Mouse (Mus musculus) embryonic facial prominence, embryonic 12.5 days (tissue): ENCODE measurements at regions not wholly inside any gene's neighbourhood (a gene's known extent, or its start where the extent isn't known, plus 50 kb on each side); places are given as distances from the start of the nearest gene placed in this dataset.

Experiments
- ATAC-seq: fragments of 200-750 bp; cut with Nextera tagmentation; 2 replicates; pipeline ENCODE4 v1.8.0; 2017; ENCODE audit not compliant: insufficient number of reproducible peaks, insufficient read depth, low FRiP score, low TSS enrichment
- H3K27ac ChIP-seq: fragments of 300-500 bp; sonication (generic); 2 replicates; pipeline ENCODE4 v1.5.1; 2016; ENCODE audit warnings: mild to moderate bottlenecking
- H3K27me3 ChIP-seq: fragments of 300-500 bp; sonication (generic); 2 replicates; pipeline ENCODE4 v1.6.1; 2016; ENCODE audit warnings: mild to moderate bottlenecking, moderate library complexity
- H3K36me3 ChIP-seq: fragments of 300-500 bp; sonication (generic); 2 replicates; pipeline ENCODE4 v1.6.1; 2016; ENCODE audit warnings: mild to moderate bottlenecking
- H3K4me1 ChIP-seq: fragments of 300-500 bp; sonication (generic); 2 replicates; pipeline ENCODE4 v1.6.1; 2016
- H3K4me2 ChIP-seq: fragments of 300-500 bp; sonication (generic); replicated peaks from 2 replicates; pipeline ENCODE4 v1.6.1; 2016; ENCODE audit warnings: mild to moderate bottlenecking, moderate library complexity
- H3K4me3 ChIP-seq: fragments of 300-500 bp; sonication (generic); 2 replicates; pipeline ENCODE4 v1.5.1; 2016; ENCODE audit warnings: mild to moderate bottlenecking
- H3K9ac ChIP-seq: fragments of 300-500 bp; sonication (generic); 2 replicates; pipeline ENCODE4 v1.6.1; 2016; ENCODE audit warnings: mild to moderate bottlenecking, moderate library complexity
- H3K9me3 ChIP-seq: fragments of 300-500 bp; sonication (generic); 2 replicates; pipeline ENCODE4 v1.6.1; 2016; ENCODE audit warnings: mild to moderate bottlenecking, moderate library complexity
- WGBS: fragments of 180-500 bp; shearing (Covaris S2); methylation state at CpG from one replicate; pipeline ENCODE4 v1.1.7; 2016; 5-methylcytosine and 5-hydroxymethylcytosine counted together

GRCm38 (mm10) chr16:49965528-49966250 lies 165.4 kb downstream of the Cd47 start:
- Histone ChIP-seq H3K27me3 (no peaks in the 10 kb centered on the region), H3K9me3 (no peaks in the 10 kb centered on the region), H3K9ac (no peak overlapping the region), H3K4me1 (peaks cover 10% of the 10 kb centered on the region; the same call in 1 of the 2 replicates), H3K27ac (no peak overlapping the region), H3K4me2 (no peak overlapping the region), H3K36me3 (no peaks in the 10 kb centered on the region), H3K4me3 (no peak overlapping the region)
- WGBS = 44% methylated on average over 7 of the region's 7 CpGs
- no peak for ATAC-seq

- Histone ChIP-seq H3K4me1 (peaks cover 10% of the 10 kb centered on the region; the same call in 1 of the 2 replicates), H3K9me3 (no peaks in the 10 kb centered on the region), H3K36me3 (no peaks in the 10 kb centered on the region), H3K27ac (no peak overlapping the region), H3K27me3 (no peaks in the 10 kb centered on the region), H3K4me3 (no peak overlapping the region), H3K9ac (no peak overlapping the region), H3K4me2 (no peak overlapping the region)
- 60% methylated on average over 2 of the region's 2 CpGs for WGBS
- ATAC-seq = no peak
These were observed 165.9 kb downstream of the Cd47 start for GRCm38 (mm10) chr16:49966251-49966588.

- no peak for ATAC-seq
- Histone ChIP-seq H3K4me3 (no peak overlapping the region), H3K27me3 (no peaks in the 10 kb centered on the region), H3K36me3 (no peaks in the 10 kb centered on the region), H3K27ac (no peak overlapping the region), H3K4me2 (no peak overlapping the region), H3K4me1 (peaks cover 10% of the 10 kb centered on the region; the same call in 1 of the 2 replicates), H3K9me3 (no peaks in the 10 kb centered on the region), H3K9ac (no peak overlapping the region)
- 87% methylated on average over 7 of the region's 7 CpGs for WGBS
These were observed 166.8 kb downstream of the Cd47 start for GRCm38 (mm10) chr16:49967110-49967509.

GRCm38 (mm10) chr16:49968291-49968870 lies 168.0 kb downstream of the Cd47 start:
- no peak overlapping the region for H3K4me3 ChIP-seq
- peaks cover 10% of the 10 kb centered on the region; the same call in 1 of the 2 replicates for H3K4me1 ChIP-seq
- no peaks in the 10 kb centered on the region for H3K36me3 ChIP-seq
- no peaks in the 10 kb centered on the region for H3K27me3 ChIP-seq
- H3K9me3 ChIP-seq = no peaks in the 10 kb centered on the region
- no peak overlapping the region for H3K4me2 ChIP-seq
- no peak for ATAC-seq
- H3K9ac ChIP-seq = no peak overlapping the region
- no peak overlapping the region for H3K27ac ChIP-seq
- 72% methylated on average over 4 of the region's 4 CpGs for WGBS

GRCm38 (mm10) chr16:49969035-49969434 lies 168.7 kb downstream of the Cd47 start:
- WGBS = 83% methylated on average over 4 of the region's 4 CpGs

GRCm38 (mm10) chr16:49969693-49970296 lies 169.5 kb downstream of the Cd47 start:
- WGBS = 92% methylated on average over 2 of the region's 2 CpGs
- Histone ChIP-seq H3K4me1 (0 out of 2 replicates have a peak, but pooled peaks cover 3% of the 10 kb centered on the region), H3K9ac (no peak overlapping the region), H3K4me2 (no peak overlapping the region), H3K27me3 (no peaks in the 10 kb centered on the region), H3K9me3 (no peaks in the 10 kb centered on the region), H3K27ac (no peak overlapping the region), H3K4me3 (no peak overlapping the region), H3K36me3 (no peaks in the 10 kb centered on the region)
- ATAC-seq = no peak

More at GRCm38 (mm10) chr16:49969035-49969434, 168.7 kb downstream of the Cd47 start:
- ATAC-seq = no peak
- Histone ChIP-seq H3K27ac (no peak overlapping the region), H3K4me3 (no peak overlapping the region), H3K9ac (no peak overlapping the region), H3K9me3 (no peaks in the 10 kb centered on the region), H3K4me2 (no peak overlapping the region), H3K4me1 (peaks cover 10% of the 10 kb centered on the region; the same call in 1 of the 2 replicates), H3K36me3 (no peaks in the 10 kb centered on the region), H3K27me3 (no peaks in the 10 kb centered on the region)

- Histone ChIP-seq H3K9ac (no peak overlapping the region), H3K27me3 (no peaks in the 10 kb centered on the region), H3K9me3 (no peaks in the 10 kb centered on the region), H3K4me3 (no peak overlapping the region), H3K27ac (no peak overlapping the region), H3K36me3 (no peaks in the 10 kb centered on the region), H3K4me2 (no peak overlapping the region), H3K4me1 (0 out of 2 replicates have a peak, but pooled peaks cover 1% of the 10 kb centered on the region)
- ATAC-seq = no peak
- 77% methylated on average over 2 of the region's 2 CpGs for WGBS
These were observed 170.0 kb downstream of the Cd47 start for GRCm38 (mm10) chr16:49970297-49970804.

GRCm38 (mm10) chr16:49971141-49971555 lies 170.8 kb downstream of the Cd47 start:
- H3K9me3 ChIP-seq = no peaks in the 10 kb centered on the region
- H3K4me3 ChIP-seq = no peak overlapping the region
- H3K27me3 ChIP-seq = no peaks in the 10 kb centered on the region
- 81% methylated on average over 3 of the region's 3 CpGs for WGBS
- H3K4me1 ChIP-seq = no peaks in the 10 kb centered on the region
- no peak overlapping the region for H3K4me2 ChIP-seq
- no peak overlapping the region for H3K9ac ChIP-seq
- no peaks in the 10 kb centered on the region for H3K36me3 ChIP-seq
- ATAC-seq = no peak
- no peak overlapping the region for H3K27ac ChIP-seq

GRCm38 (mm10) chr16:49977276-49977675 lies 176.9 kb downstream of the Cd47 start:
- Histone ChIP-seq H3K27ac (no peak overlapping the region), H3K36me3 (no peaks in the 10 kb centered on the region), H3K4me3 (no peak overlapping the region), H3K9ac (no peak overlapping the region), H3K4me2 (no peak overlapping the region), H3K4me1 (no peaks in the 10 kb centered on the region), H3K9me3 (no peaks in the 10 kb centered on the region), H3K27me3 (no peaks in the 10 kb centered on the region)
- no peak for ATAC-seq
- 81% methylated on average over 2 of the region's 2 CpGs for WGBS

- no peak overlapping the region for H3K9ac ChIP-seq
- no peak for ATAC-seq
- 88% methylated on average over 4 of the region's 4 CpGs for WGBS
- no peaks in the 10 kb centered on the region for H3K36me3 ChIP-seq
- H3K4me3 ChIP-seq = no peak overlapping the region
- no peaks in the 10 kb centered on the region for H3K4me1 ChIP-seq
- H3K27me3 ChIP-seq = no peaks in the 10 kb centered on the region
- H3K4me2 ChIP-seq = no peak overlapping the region
- no peaks in the 10 kb centered on the region for H3K9me3 ChIP-seq
- H3K27ac ChIP-seq = no peak overlapping the region
These were observed 179.2 kb downstream of the Cd47 start for GRCm38 (mm10) chr16:49979426-49979940.

GRCm38 (mm10) chr16:49980178-49980646 lies 179.9 kb downstream of the Cd47 start:
- H3K4me3 ChIP-seq = no peak overlapping the region
- H3K36me3 ChIP-seq = no peaks in the 10 kb centered on the region
- 55% methylated on average over 10 of the region's 10 CpGs for whole genome bisulfite sequencing
- no peak overlapping the region for H3K27ac ChIP-seq
- no peaks in the 10 kb centered on the region for H3K9me3 ChIP-seq
- ATAC-seq = no peak
- H3K9ac ChIP-seq = no peak overlapping the region
- H3K27me3 ChIP-seq = no peaks in the 10 kb centered on the region
- H3K4me2 ChIP-seq = no peak overlapping the region
- no peaks in the 10 kb centered on the region for H3K4me1 ChIP-seq
